Mouse (Mus musculus): Measurements from ENCODE around the gene Polrmt. TPM values are rescaled to one million over a fixed set of nuclear protein-coding genes. Genes with fewer than 3 reads are reported as not detected.
A peak's percentile ranks its signal among the peaks of the same experiment; 100 is the strongest.

The Polrmt gene
- polyA plus RNA-seq, 1 experiment from 2014 or later: 39.8 TPM

GRCm38 (mm10) chr10:79728323-79729249 lies 17.8 kb downstream of the Polrmt start:
- no peaks in the 10 kb centered on the region; the same call in 1 of the 2 replicates for H3K36me3 ChIP-seq (ENCODE audit: control insufficient read depth, insufficient read depth, low read length)
- H3K27me3 ChIP-seq (ENCODE audit: control insufficient read depth, insufficient read depth, low read length): no peaks in the 10 kb centered on the region
- H3K27ac ChIP-seq (replicated peaks; ENCODE audit: low read depth, low read length): no peak overlapping the region
- H3K9ac ChIP-seq (replicated peaks; ENCODE audit: low read length): no peak overlapping the region
- no peaks in the 10 kb centered on the region for H3K4me1 ChIP-seq (ENCODE audit: control insufficient read depth, insufficient read depth, low read length)
- no peaks in the 10 kb centered on the region for H3K9me3 ChIP-seq (ENCODE audit: control insufficient read depth, low read length)
- DNase-seq (no peak), ATAC-seq (ENCODE audit: low FRiP score, low TSS enrichment) (no peak)
- H3K4me2 ChIP-seq (ENCODE audit: low read length): no peak overlapping the region
- WGBS: 75% methylated on average over 28 of the region's 28 CpGs
- H3K4me3 ChIP-seq (replicated peaks; ENCODE audit: low read depth, low read length): no peak overlapping the region

GRCm38 (mm10) chr10:79726090-79726489 lies 20.3 kb downstream of the Polrmt start:
- no peak overlapping the region for H3K4me3 ChIP-seq (replicated peaks; ENCODE audit: low read depth, low read length)
- H3K36me3 ChIP-seq (ENCODE audit: control insufficient read depth, insufficient read depth, low read length): no peaks in the 10 kb centered on the region
- no peaks in the 10 kb centered on the region for H3K9me3 ChIP-seq (ENCODE audit: control insufficient read depth, low read length)
- DNase-seq (no peak), ATAC-seq (ENCODE audit: low FRiP score, low TSS enrichment) (no peak)
- H3K27ac ChIP-seq (replicated peaks; ENCODE audit: low read depth, low read length): no peak overlapping the region
- H3K4me1 ChIP-seq (ENCODE audit: control insufficient read depth, insufficient read depth, low read length): no peaks in the 10 kb centered on the region
- no peak overlapping the region for H3K9ac ChIP-seq (replicated peaks; ENCODE audit: low read length)
- no peak overlapping the region for H3K4me2 ChIP-seq (ENCODE audit: low read length)
- 25% methylated on average over 11 of the region's 11 CpGs for WGBS
- H3K27me3 ChIP-seq (ENCODE audit: control insufficient read depth, insufficient read depth, low read length): no peaks in the 10 kb centered on the region

- Histone ChIP-seq H3K9ac (replicated peaks; ENCODE audit: low read length) (no peak overlapping the region), H3K27ac (replicated peaks; ENCODE audit: low read depth, low read length) (no peak overlapping the region), H3K4me1 (ENCODE audit: control insufficient read depth, insufficient read depth, low read length) (no peaks in the 10 kb centered on the region), H3K4me2 (ENCODE audit: low read length) (no peak overlapping the region), H3K27me3 (ENCODE audit: control insufficient read depth, insufficient read depth, low read length) (peaks cover 11% of the 10 kb centered on the region; the same call in 1 of the 2 replicates), H3K4me3 (replicated peaks; ENCODE audit: low read depth, low read length) (no peak overlapping the region), H3K36me3 (ENCODE audit: control insufficient read depth, insufficient read depth, low read length) (no peaks in the 10 kb centered on the region), H3K9me3 (ENCODE audit: control insufficient read depth, low read length) (no peaks in the 10 kb centered on the region)
- 91% methylated on average over 7 of the region's 7 CpGs for WGBS
- no peak for ATAC-seq (ENCODE audit: low FRiP score, low TSS enrichment)
- DNase-seq: no peak
These were observed 22.7 kb downstream of the Polrmt start for GRCm38 (mm10) chr10:79723692-79724091.

- no peak overlapping the region for H3K9ac ChIP-seq (replicated peaks; ENCODE audit: low read length)
- no peak overlapping the region for H3K4me2 ChIP-seq (ENCODE audit: low read length)
- 48% methylated on average over 6 of the region's 6 CpGs for WGBS
- DNase-seq (no peak), ATAC-seq (ENCODE audit: low FRiP score, low TSS enrichment) (no peak)
- no peak overlapping the region for H3K4me3 ChIP-seq (replicated peaks; ENCODE audit: low read depth, low read length)
- 0 out of 2 replicates have a peak, but pooled peaks cover under 1% of the 10 kb centered on the region for H3K4me1 ChIP-seq (ENCODE audit: control insufficient read depth, insufficient read depth, low read length)
- no peak overlapping the region for H3K27ac ChIP-seq (replicated peaks; ENCODE audit: low read depth, low read length)
- H3K9me3 ChIP-seq (ENCODE audit: control insufficient read depth, low read length): no peaks in the 10 kb centered on the region
- no peaks in the 10 kb centered on the region for H3K36me3 ChIP-seq (ENCODE audit: control insufficient read depth, insufficient read depth, low read length)
- peaks cover 17% of the 10 kb centered on the region for H3K27me3 ChIP-seq (ENCODE audit: control insufficient read depth, insufficient read depth, low read length)
These were observed 23.3 kb downstream of the Polrmt start for GRCm38 (mm10) chr10:79723047-79723446.

- Histone ChIP-seq H3K27me3 (ENCODE audit: control insufficient read depth, insufficient read depth, low read length) (peaks cover 34% of the 10 kb centered on the region), H3K9me3 (ENCODE audit: control insufficient read depth, low read length) (no peaks in the 10 kb centered on the region), H3K36me3 (ENCODE audit: control insufficient read depth, insufficient read depth, low read length) (no peaks in the 10 kb centered on the region), H3K4me1 (ENCODE audit: control insufficient read depth, insufficient read depth, low read length) (0 out of 2 replicates have a peak, but pooled peaks cover 2% of the 10 kb centered on the region), H3K4me2 (ENCODE audit: low read length) (no peak overlapping the region), H3K27ac (replicated peaks; ENCODE audit: low read depth, low read length) (no peak overlapping the region), H3K4me3 (replicated peaks; ENCODE audit: low read depth, low read length) (no peak overlapping the region), H3K9ac (replicated peaks; ENCODE audit: low read length) (no peak overlapping the region)
- ATAC-seq (ENCODE audit: low FRiP score, low TSS enrichment) (no peak), DNase-seq (no peak)
- 65% methylated on average over 5 of the region's 5 CpGs for WGBS
These were observed 25.3 kb downstream of the Polrmt start for GRCm38 (mm10) chr10:79721089-79721488.

GRCm38 (mm10) chr10:79717640-79718357 lies 28.6 kb downstream of the Polrmt start:
- peaks cover 49% of the 10 kb centered on the region for H3K27me3 ChIP-seq (ENCODE audit: control insufficient read depth, insufficient read depth, low read length)
- WGBS: 3% methylated on average over 43 of the region's 43 CpGs
- peak overlapping the region; percentile 84 for H3K4me2 ChIP-seq (ENCODE audit: low read length)
- DNase-seq (peak; percentile 65), ATAC-seq (ENCODE audit: low FRiP score, low TSS enrichment) (no peak)
- peak overlapping the region; percentile 57 for H3K4me3 ChIP-seq (replicated peaks; ENCODE audit: low read depth, low read length)
- H3K9me3 ChIP-seq (ENCODE audit: control insufficient read depth, low read length): no peaks in the 10 kb centered on the region
- H3K36me3 ChIP-seq (ENCODE audit: control insufficient read depth, insufficient read depth, low read length): no peaks in the 10 kb centered on the region
- peak overlapping the region; percentile 70; the same call in 1 of the 2 replicates for H3K9ac ChIP-seq (replicated peaks; ENCODE audit: low read length)
- 0 out of 2 replicates have a peak, but pooled peaks cover 2% of the 10 kb centered on the region for H3K4me1 ChIP-seq (ENCODE audit: control insufficient read depth, insufficient read depth, low read length)
- no peak overlapping the region for H3K27ac ChIP-seq (replicated peaks; ENCODE audit: low read depth, low read length)

- Histone ChIP-seq H3K4me3 (replicated peaks; ENCODE audit: low read depth, low read length) (peak overlapping the region; percentile 57), H3K4me2 (ENCODE audit: low read length) (peak overlapping the region; percentile 84), H3K9me3 (ENCODE audit: control insufficient read depth, low read length) (no peaks in the 10 kb centered on the region), H3K9ac (replicated peaks; ENCODE audit: low read length) (peak overlapping the region; percentile 70), H3K36me3 (ENCODE audit: control insufficient read depth, insufficient read depth, low read length) (peaks cover 2% of the 10 kb centered on the region), H3K27ac (replicated peaks; ENCODE audit: low read depth, low read length) (0 out of 2 replicates have a peak overlapping the region, but pooled peaks have one; percentile 13), H3K27me3 (ENCODE audit: control insufficient read depth, insufficient read depth, low read length) (peaks cover 49% of the 10 kb centered on the region), H3K4me1 (ENCODE audit: control insufficient read depth, insufficient read depth, low read length) (0 out of 2 replicates have a peak, but pooled peaks cover 2% of the 10 kb centered on the region)
- 0% methylated on average over 32 of the region's 44 CpGs for WGBS
- ATAC-seq (ENCODE audit: low FRiP score, low TSS enrichment): peak; percentile 12
- peak; percentile 64 for DNase-seq
These were observed 29.4 kb downstream of the Polrmt start for GRCm38 (mm10) chr10:79716988-79717355.

GRCm38 (mm10) chr10:79716254-79716987 lies 30.0 kb downstream of the Polrmt start, which contains the start of gene Hcn2:
Gene Hcn2 (plus strand): TSS chr10:79716634.
- peaks cover 49% of the 10 kb centered on the region for H3K27me3 ChIP-seq (ENCODE audit: control insufficient read depth, insufficient read depth, low read length)
- 1% methylated on average over 61 of the region's 91 CpGs for WGBS
- H3K4me1 ChIP-seq (ENCODE audit: control insufficient read depth, insufficient read depth, low read length): 0 out of 2 replicates have a peak, but pooled peaks cover 2% of the 10 kb centered on the region
- H3K4me2 ChIP-seq (ENCODE audit: low read length): peak within 1 kb of the TSS; percentile 84
- 0 out of 2 replicates have a peak within 1 kb of the TSS, but pooled peaks have one; percentile 13 for H3K27ac ChIP-seq (replicated peaks; ENCODE audit: low read depth, low read length)
- peaks cover 8% of the 10 kb centered on the region for H3K36me3 ChIP-seq (ENCODE audit: control insufficient read depth, insufficient read depth, low read length)
- DNase-seq: peak; percentile 72
- H3K9me3 ChIP-seq (ENCODE audit: control insufficient read depth, low read length): no peaks in the 10 kb centered on the region
- peak within 1 kb of the TSS; percentile 57 for H3K4me3 ChIP-seq (replicated peaks; ENCODE audit: low read depth, low read length)
- peak within 1 kb of the TSS; percentile 70 for H3K9ac ChIP-seq (replicated peaks; ENCODE audit: low read length)
- ATAC-seq (ENCODE audit: low FRiP score, low TSS enrichment): peak; percentile 51
